Mouse (Mus musculus): ENCODE measurements around the gene Brip1.

Brip1 gene

GRCm38 (mm10) chr11:86107276-86107675, 93.7 kb downstream of the Brip1 start:
- no peak for DNase-seq (ENCODE audit: low spot score)

- no peak for DNase-seq (ENCODE audit: low spot score)
Measured at GRCm38 (mm10) chr11:86106596-86106995, 94.4 kb downstream of the Brip1 start.

GRCm38 (mm10) chr11:86101191-86101590, 99.8 kb downstream of the Brip1 start:
- no peak for DNase-seq (ENCODE audit: low spot score)

- DNase-seq (ENCODE audit: low spot score), result no peak
Measured at GRCm38 (mm10) chr11:86099341-86099740, 101.7 kb downstream of the Brip1 start.

GRCm38 (mm10) chr11:86088815-86089214, 112.2 kb downstream of the Brip1 start:
- DNase-seq (ENCODE audit: low spot score), result no peak

GRCm38 (mm10) chr11:86084522-86084921, 116.5 kb downstream of the Brip1 start:
- DNase-seq (ENCODE audit: low spot score), result no peak

- no peak for DNase-seq (ENCODE audit: low spot score)
Measured at GRCm38 (mm10) chr11:86078025-86078424, 123.0 kb downstream of the Brip1 start.

- no peak for DNase-seq (ENCODE audit: low spot score)
Measured at GRCm38 (mm10) chr11:86076966-86077365, 124.0 kb downstream of the Brip1 start.

- DNase-seq (ENCODE audit: low spot score), result no peak
Measured at GRCm38 (mm10) chr11:86076403-86076802, 124.6 kb downstream of the Brip1 start.

- DNase-seq (ENCODE audit: low spot score), result no peak
Measured at GRCm38 (mm10) chr11:86075371-86075770, 125.6 kb downstream of the Brip1 start.

- no peak for DNase-seq (ENCODE audit: low spot score)
Measured at GRCm38 (mm10) chr11:86068651-86069050, 132.3 kb downstream of the Brip1 start.

- no peak for DNase-seq (ENCODE audit: low spot score)
Measured at GRCm38 (mm10) chr11:86067154-86067553, 133.8 kb downstream of the Brip1 start.

GRCm38 (mm10) chr11:86064881-86065280, 136.1 kb downstream of the Brip1 start:
- DNase-seq (ENCODE audit: low spot score), result no peak

- no peak for DNase-seq (ENCODE audit: low spot score)
Measured at GRCm38 (mm10) chr11:86061243-86061642, 139.8 kb downstream of the Brip1 start.

GRCm38 (mm10) chr11:86059123-86059522, 141.9 kb downstream of the Brip1 start:
- DNase-seq (ENCODE audit: low spot score), result no peak

- no peak for DNase-seq (ENCODE audit: low spot score)
Measured at GRCm38 (mm10) chr11:86055806-86056205, 145.2 kb downstream of the Brip1 start.

GRCm38 (mm10) chr11:86051383-86051782, 149.6 kb downstream of the Brip1 start:
- DNase-seq (ENCODE audit: low spot score), result no peak

GRCm38 (mm10) chr11:86050430-86051280, 150.3 kb downstream of the Brip1 start:
- no peak for DNase-seq (ENCODE audit: low spot score)

GRCm38 (mm10) chr11:86039994-86040393, 161.0 kb downstream of the Brip1 start:
- no peak for DNase-seq (ENCODE audit: low spot score)

GRCm38 (mm10) chr11:86039355-86039754, 161.6 kb downstream of the Brip1 start:
- DNase-seq (ENCODE audit: low spot score), result no peak

- DNase-seq (ENCODE audit: low spot score), result no peak
Measured at GRCm38 (mm10) chr11:86038701-86039100, 162.3 kb downstream of the Brip1 start.

GRCm38 (mm10) chr11:86032910-86033309, 168.1 kb downstream of the Brip1 start:
- no peak for DNase-seq (ENCODE audit: low spot score)

GRCm38 (mm10) chr11:86028034-86028433, 173.0 kb downstream of the Brip1 start:
- no peak for DNase-seq (ENCODE audit: low spot score)

Measured in ovary, postnatal 10 days (tissue).